Mouse (Mus musculus): ENCODE measurements at regions not wholly inside any gene's neighbourhood (a gene's known extent, or its start where the extent isn't known, plus 50 kb on each side); places are given as distances from the start of the nearest gene placed in this dataset.

DNA sequence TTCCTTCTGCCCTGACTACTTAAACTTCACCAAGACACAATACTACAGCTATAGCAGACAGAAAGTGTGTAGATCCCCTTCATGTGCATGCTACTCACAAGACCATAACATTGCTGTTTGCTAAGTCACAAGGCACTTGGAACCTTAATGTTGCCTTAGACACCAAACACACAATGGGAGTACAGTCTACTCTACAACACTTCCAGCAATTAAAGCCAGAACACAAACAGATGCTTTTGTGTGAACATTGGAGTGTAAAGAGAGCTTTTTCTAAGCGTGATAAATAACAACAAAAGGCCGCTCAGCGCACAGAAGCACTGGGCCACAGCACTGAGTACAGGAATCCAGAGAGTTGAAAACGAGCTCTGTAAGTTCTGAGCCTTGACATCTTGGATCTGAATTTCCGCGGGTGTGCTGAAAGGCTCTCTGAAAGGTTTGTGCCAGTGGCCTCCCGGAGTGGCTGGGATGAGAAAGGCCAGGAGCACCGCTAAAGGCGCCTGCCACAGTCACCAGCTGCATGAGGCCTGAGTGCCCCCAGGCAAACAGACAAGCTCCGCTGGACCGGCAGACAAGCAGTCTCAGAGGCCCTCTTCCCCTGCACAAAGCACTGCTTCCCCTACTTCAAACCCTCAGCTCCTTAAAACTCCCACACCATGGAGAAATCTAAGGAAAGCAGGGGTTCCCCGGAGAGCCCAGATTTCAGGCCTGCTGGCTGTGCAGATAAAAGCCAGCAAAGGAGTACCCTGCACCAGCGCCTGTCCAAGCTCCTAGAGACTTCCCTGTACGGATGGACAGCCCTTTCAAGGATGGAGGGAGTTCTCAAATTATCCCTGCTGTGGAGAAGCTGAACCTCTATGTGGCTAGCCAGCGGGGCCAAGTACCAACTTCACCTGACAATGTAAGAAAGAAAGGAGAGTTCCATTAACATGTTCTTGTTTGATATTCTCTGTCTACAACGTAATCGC, 568.3 kb downstream of the 1700064H15Rik start:
- TF ChIP-seq CTCF (IDR thresholded peaks at IDR 0.05): no peak
- no peak for TF ChIP-seq POLR2A (IDR thresholded peaks at IDR 0.05; ENCODE audit: insufficient read depth, low read depth, low read length)
